Mouse (Mus musculus) left cerebral cortex, postnatal 4 days (tissue): ENCODE data around the gene Slc7a15. TPM values are rescaled to one million over a fixed set of nuclear protein-coding genes. Genes with fewer than 3 reads are reported as not detected.
"Not testable (repeated sequence)": the region's sequence is repeated elsewhere in the genome, so short reads cannot be mapped to it uniquely, and the experiment has no call there.

Experiments used
- DNase-seq: peaks from one replicate; pipeline ENCODE4 v3.0.0-alpha.2; 2022
- intact Hi-C: fragments of 180-260 bp; cut with DNase I; formaldehyde crosslinking; loops from one replicate; pipeline ENCODE4 v1.15.1; 2025
- total RNA-seq, 2 experiments: library from RNA; stranded (reverse); gene quantifications; 2 replicates each; pipeline ENCODE4 v1.2.3; 2021

Slc7a15 gene
- total RNA-seq, 2 experiments from 2014 or later, result not detected

GRCm38 (mm10) chr12:8571287-8571902, 27.5 kb downstream of the Slc7a15 start:
- intact Hi-C loops, DNase-seq: not testable (repeated sequence)

DNA sequence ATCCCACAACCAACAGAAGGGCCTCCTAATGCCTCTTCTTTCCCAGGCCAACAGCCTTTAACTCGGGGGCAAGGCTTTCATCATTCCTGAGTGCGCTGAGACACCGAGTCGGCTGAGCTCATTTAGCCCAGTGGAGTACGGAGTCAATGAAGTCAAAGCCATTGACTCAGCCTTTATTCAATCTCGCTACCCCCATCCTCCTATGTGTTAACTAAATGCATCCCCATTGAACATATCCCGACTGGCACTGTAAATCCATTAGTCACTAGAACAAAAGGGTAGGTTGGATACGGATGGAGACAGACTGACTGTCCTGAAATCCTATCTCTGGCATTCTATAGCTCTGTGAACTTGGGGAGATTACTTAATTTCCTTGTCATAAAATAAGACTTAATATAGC, 36.7 kb downstream of the Slc7a15 start:
- intact Hi-C loops, DNase-seq: not testable (repeated sequence)

- DNase-seq, intact Hi-C loops: not testable (repeated sequence)
These were observed 39.0 kb downstream of the Slc7a15 start for GRCm38 (mm10) chr12:8559876-8560275.

DNA sequence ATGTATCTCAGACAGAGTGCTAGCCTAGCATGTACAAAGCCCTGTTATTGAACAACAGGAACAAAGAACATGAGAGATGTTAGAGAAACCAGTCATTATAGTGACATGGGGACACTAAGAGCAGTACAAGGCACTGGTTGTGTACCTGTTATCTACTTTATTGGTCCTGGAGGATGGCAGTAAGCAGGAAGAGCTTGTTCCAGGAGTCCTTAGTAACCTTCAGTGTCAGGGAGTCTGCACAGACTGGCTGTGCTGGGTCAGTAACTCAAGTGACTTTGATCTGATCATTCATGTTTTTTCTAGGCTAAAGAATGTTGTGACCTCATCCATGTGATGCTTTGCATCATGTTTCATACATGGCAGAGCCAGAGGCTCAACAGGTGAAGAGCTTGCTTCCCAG, 42.7 kb downstream of the Slc7a15 start:
- DNase-seq, result no peak

GRCm38 (mm10) chr12:8555419-8555818, 43.4 kb downstream of the Slc7a15 start:
- intact Hi-C loops, result no loop called here
- DNase-seq, result no peak

More for the DNA sequence above, 42.7 kb downstream of the Slc7a15 start:
- intact Hi-C loops, result no loop called here

DNA sequence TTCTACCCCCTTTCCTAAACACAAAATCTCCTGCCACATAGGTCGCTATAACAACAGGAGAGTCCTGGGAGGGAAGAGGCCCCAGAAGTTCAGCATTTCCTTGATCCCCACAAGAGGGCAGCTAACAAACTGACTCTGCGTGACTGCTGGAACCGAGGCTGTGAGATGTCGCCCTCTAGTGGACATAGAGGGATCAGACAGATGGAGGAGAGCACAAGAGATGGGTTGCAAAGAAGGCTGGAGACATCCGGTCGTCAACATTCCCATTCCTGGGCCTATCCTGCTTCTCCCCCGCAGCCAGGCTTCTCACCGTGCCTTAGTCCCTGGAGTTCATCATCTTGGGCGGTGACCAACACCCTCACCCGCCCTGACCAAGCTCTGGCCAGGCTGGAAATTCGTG, 51.5 kb downstream of the Slc7a15 start:
- peak; percentile 51 for DNase-seq
- intact Hi-C loops, result no loop called here

- intact Hi-C loops, result no loop called here
- no peak for DNase-seq
These were observed 52.1 kb downstream of the Slc7a15 start for GRCm38 (mm10) chr12:8546801-8547200.

GRCm38 (mm10) chr12:8545066-8545610, 53.7 kb downstream of the Slc7a15 start:
- DNase-seq, result no peak
- intact Hi-C loops, result no loop called here

- intact Hi-C loops, result no loop called here
These were observed 56.5 kb downstream of the Slc7a15 start for GRCm38 (mm10) chr12:8542371-8542770.

GRCm38 (mm10) chr12:8539471-8539870, 59.4 kb downstream of the Slc7a15 start:
- intact Hi-C loops, result no loop called here
- no peak for DNase-seq

More at GRCm38 (mm10) chr12:8542371-8542770, 56.5 kb downstream of the Slc7a15 start:
- DNase-seq, result peak; percentile 27

DNA sequence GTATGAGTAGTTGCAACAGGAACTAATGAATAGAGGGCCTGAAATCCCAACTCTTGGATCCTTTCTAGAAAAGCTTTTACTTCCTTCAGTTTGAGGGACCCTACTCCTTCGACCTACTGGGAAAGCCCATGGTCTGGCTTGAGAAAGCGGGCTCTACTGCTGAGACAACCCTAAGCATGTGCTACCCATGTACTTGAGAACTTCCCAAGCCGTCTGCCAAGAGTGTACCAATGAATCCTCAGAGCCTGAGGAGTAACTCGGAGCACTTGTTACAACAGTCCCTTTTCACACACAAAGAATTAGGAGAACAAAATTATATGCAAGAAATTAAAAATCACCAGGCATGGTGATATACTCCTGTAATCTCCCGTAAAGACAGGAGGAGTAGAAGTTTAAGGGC, 61.6 kb downstream of the Slc7a15 start:
- intact Hi-C loops, result no loop called here
- DNase-seq, result no peak

GRCm38 (mm10) chr12:8536221-8536965, 62.5 kb downstream of the Slc7a15 start:
- no peak for DNase-seq
- intact Hi-C loops, result no loop called here

GRCm38 (mm10) chr12:8535596-8535995, 63.3 kb downstream of the Slc7a15 start:
- intact Hi-C loops, result no loop called here
- DNase-seq, result no peak

DNA sequence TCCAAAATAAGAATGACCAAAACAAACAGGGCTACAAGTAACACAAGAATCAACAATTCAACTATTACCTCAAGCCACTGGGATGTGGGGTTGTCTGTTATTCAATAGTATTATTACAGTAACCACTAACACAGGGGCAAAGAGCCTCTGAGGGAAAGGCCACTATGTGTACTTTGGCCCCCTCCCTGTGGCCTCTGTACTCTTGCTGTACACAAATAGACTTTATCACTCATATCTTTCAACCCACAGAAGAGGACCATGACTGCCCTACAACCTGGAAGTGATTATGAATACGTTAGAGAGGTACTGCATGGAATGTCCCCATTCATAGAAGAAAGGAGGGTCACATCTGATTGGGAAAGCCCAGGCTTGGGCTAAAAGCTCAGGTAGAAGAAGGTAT, 64.0 kb downstream of the Slc7a15 start:
- intact Hi-C loops, result no loop called here
- no peak for DNase-seq

DNA sequence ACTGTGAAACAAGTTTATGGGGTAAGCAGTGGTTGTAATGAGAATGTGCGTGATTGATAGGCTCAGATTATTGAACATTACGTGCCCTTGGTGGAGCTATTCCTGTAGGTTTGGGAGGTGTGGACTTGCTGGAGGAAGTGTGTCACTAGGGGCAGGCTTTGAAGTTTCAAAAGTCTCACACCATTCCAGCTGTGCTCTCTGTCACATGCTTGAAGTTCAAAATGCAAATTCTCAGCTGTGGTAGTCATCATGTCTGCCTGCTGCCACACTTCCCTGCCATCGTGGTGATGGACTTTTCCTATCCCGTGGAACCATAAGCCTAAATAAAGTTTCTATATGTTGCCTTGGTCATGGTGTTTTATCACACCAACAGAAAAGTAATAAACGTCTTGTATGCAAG, 71.1 kb downstream of the Slc7a15 start:
- no peak for DNase-seq
- intact Hi-C loops, result no loop called here

- intact Hi-C loops, result no loop called here
These were observed 71.7 kb downstream of the Slc7a15 start for GRCm38 (mm10) chr12:8527175-8527574.

GRCm38 (mm10) chr12:8524062-8524461, 74.8 kb downstream of the Slc7a15 start:
- intact Hi-C loops, result no loop called here
- no peak for DNase-seq

More at GRCm38 (mm10) chr12:8527175-8527574, 71.7 kb downstream of the Slc7a15 start:
- DNase-seq, result no peak

- no peak for DNase-seq
- intact Hi-C loops, result no loop called here
These were observed 76.2 kb downstream of the Slc7a15 start for GRCm38 (mm10) chr12:8522711-8523110.

DNA sequence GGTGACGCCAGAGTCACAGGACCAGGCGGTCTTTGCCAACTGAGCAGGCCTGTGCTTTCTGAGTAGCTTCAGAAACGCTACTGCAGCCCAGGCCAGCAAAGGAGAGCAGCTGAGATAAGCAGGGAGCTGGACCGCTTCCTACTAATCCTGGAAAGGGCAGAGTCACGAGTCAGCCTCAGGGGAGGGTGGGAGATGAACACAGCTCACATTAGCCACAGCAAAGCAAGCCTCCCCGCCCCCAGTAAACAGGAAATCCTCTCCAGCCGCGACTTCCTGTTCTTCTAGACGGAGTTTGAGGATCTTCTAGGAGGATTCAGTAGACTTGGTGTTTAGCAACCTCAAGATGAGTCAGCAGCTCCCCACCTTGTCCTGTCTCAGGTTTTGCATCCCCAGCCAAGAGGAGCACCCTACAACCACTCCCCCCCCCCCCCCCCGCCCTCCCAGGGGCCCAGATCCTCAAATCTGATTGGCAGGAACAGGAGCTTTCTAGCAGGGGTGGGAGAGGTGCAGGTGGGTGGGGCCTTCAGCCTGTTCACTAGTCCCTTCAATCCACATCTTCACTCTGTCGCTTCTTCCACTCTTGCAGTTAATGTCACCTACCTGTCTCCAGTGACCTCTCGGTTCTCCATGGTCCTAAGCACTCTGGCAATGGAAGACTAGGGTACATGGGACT, 77.4 kb downstream of the Slc7a15 start:
- DNase-seq, result peak; percentile 41

DNA sequence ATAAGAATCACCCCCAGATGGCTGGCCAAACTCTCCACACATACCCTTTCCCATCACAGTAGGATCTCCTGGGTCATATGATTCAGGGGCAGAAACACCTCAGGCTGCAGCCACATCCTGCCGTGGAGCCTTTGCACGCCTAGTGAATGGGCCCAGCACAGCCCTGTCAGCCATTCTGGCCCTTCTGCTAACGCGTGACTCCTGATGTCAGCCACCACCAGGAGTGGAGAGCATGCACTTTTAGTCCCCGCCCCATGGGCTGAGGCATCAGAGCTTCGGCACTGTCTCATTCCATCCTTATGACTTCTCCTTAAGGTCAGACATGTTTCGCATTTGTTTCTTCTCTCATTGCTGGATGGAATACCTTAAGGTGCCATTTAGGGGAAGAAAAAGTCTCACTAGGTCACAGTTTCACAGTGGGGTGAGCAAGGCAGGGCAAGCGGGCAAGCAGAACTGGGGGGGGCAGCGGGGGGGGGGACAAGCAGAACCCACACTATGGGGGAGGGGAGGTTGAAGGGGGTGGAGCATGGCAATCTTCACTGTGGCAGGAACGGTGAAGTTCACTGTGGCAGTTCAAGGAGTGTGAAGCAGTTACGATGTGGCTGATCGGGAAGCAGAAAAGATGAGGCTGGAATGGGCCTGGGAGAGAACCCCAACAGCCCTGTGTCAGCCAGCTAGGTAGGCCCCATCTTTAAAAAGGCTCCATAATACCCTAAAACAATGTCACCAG, 79.3 kb downstream of the Slc7a15 start:
- DNase-seq, result no peak
- intact Hi-C loops, result no loop called here

More for the DNA sequence above, 77.4 kb downstream of the Slc7a15 start:
- intact Hi-C loops, result no loop called here
